Mouse (Mus musculus) liver, adult 2 months (tissue): ENCODE results near the gene Olfml2b.

Experiments
- CTCF ChIP-seq: fragments of 200-500 bp; IDR thresholded peaks from 2 replicates; pipeline ENCODE4 v1.5.1; 2011; ENCODE audit warnings: low read depth, low read length, control low read depth
- POLR2A ChIP-seq: fragments of 200-500 bp; IDR thresholded peaks from 2 replicates; pipeline ENCODE4 v1.6.1; 2011; ENCODE audit warnings: low read length, control low read depth; ENCODE audit not compliant: insufficient read depth; ENCODE audit errors: extremely low read depth

DNA sequence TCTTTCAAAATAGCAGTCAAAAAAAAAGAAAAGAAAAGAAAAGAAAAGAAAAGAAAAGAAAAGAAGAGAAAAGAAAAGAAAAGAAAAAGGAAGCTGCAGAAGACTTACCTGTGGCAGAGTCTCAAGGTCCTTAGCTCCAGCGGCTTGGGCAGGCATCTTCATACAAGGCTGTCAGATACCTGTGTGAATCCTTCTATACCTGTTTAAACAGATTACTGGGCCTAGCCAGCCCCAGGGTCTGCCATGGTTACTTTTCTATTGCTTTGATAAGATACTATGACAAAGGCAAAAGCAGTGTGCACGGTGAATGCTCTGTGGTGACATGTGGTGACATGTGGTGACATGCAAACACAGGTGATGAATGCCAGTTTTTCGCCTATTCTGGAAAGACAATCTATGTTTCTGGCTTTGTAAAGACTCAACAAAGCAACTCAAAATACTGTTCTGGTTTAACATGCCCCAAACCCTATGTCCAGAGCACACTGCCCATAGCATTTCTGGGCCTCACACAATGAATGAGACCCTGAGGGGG is 56.2 kb downstream of the Olfml2b start:
- TF ChIP-seq POLR2A (no peak), CTCF (no peak)
